ENCODE assay signal across 10 mouse cellular contexts in the genomic region with DNA sequence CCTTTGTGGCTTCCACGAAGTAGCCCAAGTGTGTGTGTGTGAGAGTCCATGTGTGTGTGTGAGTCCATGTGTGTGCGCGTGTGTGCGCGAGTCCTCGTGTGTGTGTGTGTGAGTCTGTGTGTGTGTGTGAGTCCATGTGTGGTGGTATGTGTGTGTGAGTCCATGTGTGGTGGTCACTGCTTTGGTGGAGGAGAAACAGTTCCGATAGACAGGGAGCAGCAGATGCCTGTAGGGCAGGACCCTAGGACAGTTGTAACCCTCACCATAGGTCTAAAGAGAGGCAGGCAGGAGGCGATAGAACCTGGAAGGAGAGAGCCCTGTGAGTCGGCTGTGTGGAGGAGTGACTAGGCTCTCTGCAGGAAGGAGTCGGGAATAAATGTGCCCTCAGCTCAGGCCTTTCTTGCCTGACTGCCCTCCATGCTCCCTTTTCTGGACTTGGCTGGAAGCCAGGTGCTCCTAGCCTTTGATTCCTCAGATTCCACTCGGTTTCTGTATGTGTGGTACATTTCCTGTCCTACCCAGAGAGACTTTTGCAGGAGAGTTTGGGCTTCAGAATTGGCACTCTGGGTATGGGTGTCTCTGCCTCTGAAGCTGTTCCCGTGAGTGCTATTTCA. TPM values are rescaled to one million over a fixed set of nuclear protein-coding genes. Genes with fewer than 3 reads are reported as not detected.
A peak's percentile ranks its signal among the peaks of the same experiment; 100 is the strongest.
DNase-seq lines count a peak whose midpoint lies in the region; ATAC-seq and TF ChIP-seq lines count a peak whose summit lies in the region.
"Had no signal": no experiment of that assay in that cellular context is flagged by ENCODE, and none has a peak within 500 bp of the region (broad histone marks: within the 10 kb centered on the region; RNA-seq: fewer than 3 reads in every experiment).

No protein-coding gene starts in this region.

- H3K36me3 ChIP-seq in neural tube, embryonic 13.5 days = peaks cover 22% of the 10 kb centered on the region
- peaks cover 17% of the 10 kb centered on the region for H3K36me3 ChIP-seq in neural tube, embryonic 15.5 days
- no peaks in the 10 kb centered on the region for H3K36me3 ChIP-seq in intestine, embryonic 15.5 days

- peak; percentile 19 for DNase-seq in gastrocnemius, postnatal 10 days
- no peak for DNase-seq in gastrocnemius, adult 2 months
- peak; percentile 54 to 69 for DNase-seq in lung, postnatal 4 days
- no peak for DNase-seq in layer of hippocampus, adult 8-10 months (ENCODE audit: low spot score in 2 of 2)
- DNase-seq: right cerebral cortex, adult 18-20 months had no signal

- WGBS in neural tube, embryonic 13.5 days = 85% methylated on average over 12 of the region's 12 CpGs
- WGBS in neural tube, embryonic 15.5 days = 83% methylated on average over 12 of the region's 12 CpGs
- 73% methylated on average over 12 of the region's 12 CpGs for WGBS in intestine, embryonic 15.5 days

- 0 out of 2 replicates have a peak, but pooled peaks have one; percentile 20 for ATAC-seq in neural tube, embryonic 13.5 days (ENCODE audit: low read depth)
- ATAC-seq in neural tube, embryonic 15.5 days (ENCODE audit: low FRiP score) = no peak
- ATAC-seq in intestine, embryonic 15.5 days = peak; percentile 58
- no peak for ATAC-seq in megakaryocyte progenitor cell, adult 5-6 weeks (replicated peaks; ENCODE audit: poor library complexity)

- no peak for TF ChIP-seq CTCF in gastrocnemius, adult 2 months (IDR thresholded peaks at IDR 0.05)

- no peaks in the 10 kb centered on the region for H3K9me3 ChIP-seq in neural tube, embryonic 13.5 days
- H3K9me3 ChIP-seq in neural tube, embryonic 15.5 days (replicated peaks) = no peaks in the 10 kb centered on the region
- H3K9me3 ChIP-seq in intestine, embryonic 15.5 days = no peaks in the 10 kb centered on the region

- H3K4me2 ChIP-seq in neural tube, embryonic 13.5 days = no peak overlapping the region
- no peak overlapping the region for H3K4me2 ChIP-seq in neural tube, embryonic 15.5 days
- no peak overlapping the region for H3K4me2 ChIP-seq in intestine, embryonic 15.5 days (replicated peaks)

- H3K27ac ChIP-seq in gastrocnemius, adult 2 months = no peak overlapping the region
- H3K27ac ChIP-seq in neural tube, embryonic 13.5 days (replicated peaks) = no peak overlapping the region
- no peak overlapping the region for H3K27ac ChIP-seq in neural tube, embryonic 15.5 days (replicated peaks)
- no peak overlapping the region for H3K27ac ChIP-seq in intestine, embryonic 15.5 days
- H3K27ac ChIP-seq: liver, embryonic 14.5 days had no signal

- intact Hi-C loops in gastrocnemius, adult 2 months (cut with DNase I) = no loop called here

- H3K9ac ChIP-seq in neural tube, embryonic 13.5 days = no peak overlapping the region
- no peak overlapping the region for H3K9ac ChIP-seq in neural tube, embryonic 15.5 days (replicated peaks)
- H3K9ac ChIP-seq in intestine, embryonic 15.5 days = no peak overlapping the region
- H3K9ac ChIP-seq: liver, embryonic 14.5 days had no signal

- no peak overlapping the region for H3K4me3 ChIP-seq in gastrocnemius, adult 2 months
- no peak overlapping the region for H3K4me3 ChIP-seq in neural tube, embryonic 13.5 days
- H3K4me3 ChIP-seq in neural tube, embryonic 15.5 days (replicated peaks) = no peak overlapping the region
- no peak overlapping the region for H3K4me3 ChIP-seq in intestine, embryonic 15.5 days (replicated peaks)

- H3K27me3 ChIP-seq in neural tube, embryonic 13.5 days = no peaks in the 10 kb centered on the region
- no peaks in the 10 kb centered on the region for H3K27me3 ChIP-seq in neural tube, embryonic 15.5 days (replicated peaks)
- H3K27me3 ChIP-seq in intestine, embryonic 15.5 days (replicated peaks) = no peaks in the 10 kb centered on the region

- H3K4me1 ChIP-seq in neural tube, embryonic 13.5 days (replicated peaks) = 0 out of 2 replicates have a peak, but pooled peaks cover 7% of the 10 kb centered on the region
- H3K4me1 ChIP-seq in neural tube, embryonic 15.5 days = no peaks in the 10 kb centered on the region
- peaks cover 10% of the 10 kb centered on the region; the same call in 1 of the 2 replicates for H3K4me1 ChIP-seq in intestine, embryonic 15.5 days (replicated peaks)

RNA-seq across cellular contexts. Expression of a gene that starts 5.0 kb away (rescaled TPM):
- total RNA-seq in gastrocnemius, postnatal 10 days (2021) = not detected
- not detected for total RNA-seq in gastrocnemius, adult 2 months (2021)
- polyA plus RNA-seq in neural tube, embryonic 13.5 days (2015; fragmentation: Nextera tagmentation; extraction: Ambion mirVana) = 0.17 TPM in 1 of 2 replicates, not detected in the other
- polyA plus RNA-seq in neural tube, embryonic 15.5 days (2015; fragmentation: Nextera tagmentation; extraction: Ambion mirVana) = 1.7 TPM in 1 of 2 replicates, not detected in the other
- 0.29 and 0.34 TPM in 2 replicates for polyA plus RNA-seq in intestine, embryonic 15.5 days (2015; fragmentation: Nextera tagmentation; extraction: Ambion mirVana)
- total RNA-seq in layer of hippocampus, adult 8-10 months (2022) = not detected
- total RNA-seq in megakaryocyte progenitor cell, adult 5-6 weeks (2015) = 0.68 and 2.1 TPM in 2 replicates
- total RNA-seq in megakaryocyte progenitor cell, adult 5-6 weeks (2017) = 0.34 and 1.9 TPM in 2 replicates

RNA-seq across cellular contexts. Expression of a gene that starts 42.2 kb away (rescaled TPM):
- total RNA-seq in gastrocnemius, postnatal 10 days (2021) = 10 to 100 TPM; 23.1 to 23.7 TPM
- total RNA-seq in gastrocnemius, adult 2 months (2021) = 10 to 100 TPM; 31.5 to 35.8 TPM
- 54.6 and 59.3 TPM in 2 replicates for polyA plus RNA-seq in neural tube, embryonic 13.5 days (2015; fragmentation: Nextera tagmentation; extraction: Ambion mirVana)
- polyA plus RNA-seq in neural tube, embryonic 15.5 days (2015; fragmentation: Nextera tagmentation; extraction: Ambion mirVana) = 47.0 and 53.8 TPM in 2 replicates
- 59.3 and 61.1 TPM in 2 replicates for polyA plus RNA-seq in intestine, embryonic 15.5 days (2015; fragmentation: Nextera tagmentation; extraction: Ambion mirVana)
- total RNA-seq in layer of hippocampus, adult 8-10 months (2022) = 10 to 100 TPM; 40.3 to 47.1 (median 45.1) TPM
- total RNA-seq in megakaryocyte progenitor cell, adult 5-6 weeks (2015) = 31.1 and 33.5 TPM in 2 replicates
- 19.0 and 25.2 TPM in 2 replicates for total RNA-seq in megakaryocyte progenitor cell, adult 5-6 weeks (2017)

RNA-seq across cellular contexts. Expression of a gene that starts 44.4 kb away (rescaled TPM):
- 1 to 10 TPM in 1 of 2 experiments, under 1 TPM in 1; 0.68 to 1.4 TPM for total RNA-seq in gastrocnemius, postnatal 10 days (2021)
- under 1 TPM; 0.17 to 0.41 TPM for total RNA-seq in gastrocnemius, adult 2 months (2021)
- 1.5 and 1.6 TPM in 2 replicates for polyA plus RNA-seq in neural tube, embryonic 13.5 days (2015; fragmentation: Nextera tagmentation; extraction: Ambion mirVana)
- polyA plus RNA-seq in neural tube, embryonic 15.5 days (2015; fragmentation: Nextera tagmentation; extraction: Ambion mirVana) = 0.74 and 3.7 TPM in 2 replicates
- polyA plus RNA-seq in intestine, embryonic 15.5 days (2015; fragmentation: Nextera tagmentation; extraction: Ambion mirVana) = 3.7 TPM in 2 replicates
- 1 to 10 TPM in 2 of 4 experiments, under 1 TPM in 2; 0.50 to 7.3 (median 2.6) TPM for total RNA-seq in layer of hippocampus, adult 8-10 months (2022)
- total RNA-seq in megakaryocyte progenitor cell, adult 5-6 weeks (2015) = 4.0 and 7.1 TPM in 2 replicates
- 2.2 and 3.5 TPM in 2 replicates for total RNA-seq in megakaryocyte progenitor cell, adult 5-6 weeks (2017)

Comparison
In these comparisons a context has a peak if more than half of its experiments do, and no peak if none do; other contexts are left out.
1. DNase-seq: peak in gastrocnemius, postnatal 10 days (single experiment) and lung, postnatal 4 days (2 of 2); none in gastrocnemius, adult 2 months (single experiment) and layer of hippocampus, adult 8-10 months (0 of 2).
2. ATAC-seq: peak in neural tube, embryonic 13.5 days (single experiment) and intestine, embryonic 15.5 days (single experiment); none in neural tube, embryonic 15.5 days (single experiment) and megakaryocyte progenitor cell, adult 5-6 weeks (single experiment).